ENCODE assay signal across 15 mouse cellular contexts in genomic region chr7:89948026-89948425, GRCm38 (mm10). TPM values are rescaled to one million over a fixed set of nuclear protein-coding genes. Genes with fewer than 3 reads are reported as not detected.
DNase-seq lines count a peak whose midpoint lies in the region; TF ChIP-seq lines count a peak whose summit lies in the region.
"Had no signal": no experiment of that assay in that cellular context is flagged by ENCODE, and none has a peak within 500 bp of the region (broad histone marks: within the 10 kb centered on the region; RNA-seq: fewer than 3 reads in every experiment).

No protein-coding gene starts in this region.

- no peaks in the 10 kb centered on the region for H3K4me1 ChIP-seq in lung, adult 2 months (ENCODE audit: control insufficient read depth, insufficient read depth, low read length)
- H3K4me1 ChIP-seq: embryonic facial prominence, embryonic 12.5 days; limb, embryonic 15.5 days; lung, embryonic 15.5 days; midbrain, embryonic 10.5 days had no signal

- TF ChIP-seq CTCF in gastrocnemius, adult 2 months (IDR thresholded peaks at IDR 0.05) = no peak
- no peak for TF ChIP-seq CTCF in lung, adult 2 months (IDR thresholded peaks at IDR 0.05; ENCODE audit: insufficient read depth, low read length)

- no peak overlapping the region for H3K4me3 ChIP-seq in gastrocnemius, adult 2 months
- H3K4me3 ChIP-seq in lung, adult 2 months (replicated peaks; ENCODE audit: extremely low read depth, low read depth, low read length) = no peak overlapping the region
- H3K4me3 ChIP-seq: embryonic facial prominence, embryonic 12.5 days; limb, embryonic 15.5 days; lung, embryonic 15.5 days; midbrain, embryonic 10.5 days; myocyte had no signal

- TF ChIP-seq POLR2A in lung, adult 2 months (IDR thresholded peaks at IDR 0.05; ENCODE audit: borderline replicate concordance, extremely low read depth, low read depth, low read length) = no peak

- DNase-seq in gastrocnemius, adult 2 months = peak; percentile 32
- no peak for DNase-seq in gastrocnemius, postnatal 4 days (ENCODE audit: low spot score in 2 of 2)
- peak; percentile 50 for DNase-seq in lung, postnatal 10 days
- no peak for DNase-seq in lung, adult 2 months
- DNase-seq in gastrocnemius, postnatal 10 days = peak; percentile 27
- DNase-seq in skeletal muscle tissue, adult 2 months (ENCODE audit: low read depth, low spot score) = peak; percentile 36
- no peak for DNase-seq in c-Kit-positive CD71-positive TER-119-positive erythroid progenitor cells, embryonic 14.5 days (ENCODE audit: low spot score)
- DNase-seq: right cerebral cortex, postnatal 25 days had no signal

- 0 out of 2 replicates have a peak overlapping the region, but pooled peaks have one; percentile 35 for H3K27ac ChIP-seq in gastrocnemius, adult 2 months
- H3K27ac ChIP-seq: embryonic facial prominence, embryonic 12.5 days; limb, embryonic 15.5 days; lung, embryonic 15.5 days; midbrain, embryonic 10.5 days had no signal

- WGBS in lung, adult 2 months = 63% methylated on average over 7 of the region's 7 CpGs

- intact Hi-C loops in gastrocnemius, adult 2 months (cut with DNase I) = no loop called here

RNA-seq across cellular contexts. Expression of gene Hikeshi, which starts 7.0 kb away (rescaled TPM):
- total RNA-seq in gastrocnemius, adult 2 months (2021) = 100 to 1,000 TPM; 123 to 126 TPM
- 10 to 100 TPM; 69.4 to 98.6 TPM for total RNA-seq in gastrocnemius, postnatal 4 days (2021)
- polyA plus RNA-seq in lung, adult 2 months (2012; rRNA removed) = 23.7 and 31.5 TPM in 2 replicates
- 100 to 1,000 TPM in 1 of 2 experiments, 10 to 100 TPM in 1; 97.7 to 106 TPM for total RNA-seq in gastrocnemius, postnatal 10 days (2021)

RNA-seq across cellular contexts. Expression of gene Eed, which starts 32.8 kb away (rescaled TPM):
- total RNA-seq in gastrocnemius, adult 2 months (2021) = 10 to 100 TPM; 37.9 to 39.3 TPM
- total RNA-seq in gastrocnemius, postnatal 4 days (2021) = 10 to 100 TPM; 34.3 to 49.6 TPM
- polyA plus RNA-seq in lung, adult 2 months (2012; rRNA removed) = 15.0 and 17.5 TPM in 2 replicates
- total RNA-seq in gastrocnemius, postnatal 10 days (2021) = 10 to 100 TPM; 30.6 to 37.8 TPM

RNA-seq across cellular contexts. Expression of gene Ccdc81, which starts 44.6 kb away (rescaled TPM):
- not detected for total RNA-seq in gastrocnemius, adult 2 months (2021)
- under 1 TPM; 0.10 to 0.13 TPM for total RNA-seq in gastrocnemius, postnatal 4 days (2021)
- 0.76 and 0.97 TPM in 2 replicates for polyA plus RNA-seq in lung, adult 2 months (2012; rRNA removed)
- under 1 TPM in 1 of 2 experiments, not detected in 1; 0.09 TPM for total RNA-seq in gastrocnemius, postnatal 10 days (2021)
- polyA plus RNA-seq: activated CD4-positive, CD25-positive, alpha-beta regulatory T cell, adult 4 months; intestine, embryonic 16.5 days; myocyte had no signal

Comparison
In these comparisons a context has a peak if more than half of its experiments do, and no peak if none do; other contexts are left out.
1. DNase-seq: peak in gastrocnemius, adult 2 months (single experiment), lung, postnatal 10 days (single experiment), gastrocnemius, postnatal 10 days (single experiment) and skeletal muscle tissue, adult 2 months (single experiment); none in gastrocnemius, postnatal 4 days (0 of 2), lung, adult 2 months (single experiment) and c-Kit-positive CD71-positive TER-119-positive erythroid progenitor cells, embryonic 14.5 days (single experiment).